Mouse (Mus musculus) kidney, postnatal 4 days (tissue): ENCODE data around the gene Tmem236.

Experiments used
- DNase-seq, 2 experiments: peaks; one replicate each; pipeline ENCODE4 v3.0.0; 2021; ENCODE audit warnings: mixed read lengths in 2 of 2

Tmem236 gene

GRCm38 (mm10) chr2:14251938-14252337 is 77.6 kb downstream of the Tmem236 start:
- no peak for DNase-seq

- no peak for DNase-seq
Measured at GRCm38 (mm10) chr2:14258345-14258850, 84.1 kb downstream of the Tmem236 start.

GRCm38 (mm10) chr2:14262090-14262489 is 87.8 kb downstream of the Tmem236 start:
- DNase-seq: no peak

- DNase-seq: no peak
Measured at GRCm38 (mm10) chr2:14269160-14269559, 94.8 kb downstream of the Tmem236 start.
